Mouse (Mus musculus): Measurements from ENCODE around the gene Rnh1.

- TF ChIP-seq CTCF (IDR thresholded peaks at IDR 0.05; ENCODE audit: low read depth, low read length) (no peak), EP300 (IDR thresholded peaks at IDR 0.05; ENCODE audit: insufficient read depth, low read depth, low read length) (no peak)
These were observed 37.5 kb upstream of the Rnh1 start for GRCm38 (mm10) chr7:141210137-141210536.
